Mouse (Mus musculus) intestine, embryonic 16.5 days (tissue): ENCODE results near the gene Tmem88b. TPM values are rescaled to one million over a fixed set of nuclear protein-coding genes. Genes with fewer than 3 reads are reported as not detected.
A peak's percentile ranks its signal among the peaks of the same experiment; 100 is the strongest.

ENCODE experiments used
- ATAC-seq: fragments of 200-750 bp; cut with Nextera tagmentation; 2 replicates; pipeline ENCODE4 v1.8.0; 2017; ENCODE audit warnings: moderate TSS enrichment, moderate library complexity
- H3K27ac ChIP-seq: fragments of 300-500 bp; sonication (generic); 2 replicates; pipeline ENCODE4 v1.5.1; 2014; ENCODE audit warnings: mild to moderate bottlenecking, low read length
- H3K27me3 ChIP-seq: fragments of 300-500 bp; sonication (generic); replicated peaks from 2 replicates; pipeline ENCODE4 v1.6.1; 2014; ENCODE audit warnings: low read length, control low read depth, mixed read lengths; ENCODE audit not compliant: control insufficient read depth, insufficient read depth
- H3K36me3 ChIP-seq: fragments of 300-500 bp; sonication (generic); 2 replicates; pipeline ENCODE4 v1.6.1; 2014; ENCODE audit warnings: low read length, control low read depth; ENCODE audit not compliant: control insufficient read depth, insufficient read depth
- H3K4me1 ChIP-seq: fragments of 300-500 bp; sonication (generic); 2 replicates; pipeline ENCODE4 v1.6.1; 2014; ENCODE audit warnings: low read length, control low read depth, mixed read lengths; ENCODE audit not compliant: control insufficient read depth, insufficient read depth
- H3K4me2 ChIP-seq: fragments of 300-500 bp; sonication (generic); 2 replicates; pipeline ENCODE4 v1.6.1; 2014; ENCODE audit warnings: low read depth, low read length, control low read depth
- H3K4me3 ChIP-seq: fragments of 300-500 bp; sonication (generic); 2 replicates; pipeline ENCODE4 v1.5.1; 2014; ENCODE audit warnings: mild to moderate bottlenecking, low read length
- H3K9ac ChIP-seq: fragments of 300-500 bp; sonication (generic); 2 replicates; pipeline ENCODE4 v1.6.1; 2014; ENCODE audit warnings: low read depth, low read length
- H3K9me3 ChIP-seq: fragments of 300-500 bp; sonication (generic); 2 replicates; pipeline ENCODE4 v1.6.1; 2016; ENCODE audit warnings: low read length, control low read depth; ENCODE audit not compliant: control insufficient read depth
- WGBS: fragments of 180-500 bp; shearing (Covaris S2); extraction: QIAGEN DNeasy Blood & Tissue Kit; methylation state at CpG from one replicate; pipeline ENCODE4 v1.1.7; 2014; 5-methylcytosine and 5-hydroxymethylcytosine counted together
- polyA plus RNA-seq: library from polyadenylated mRNA; unstranded; fragments of >200 nt; fragmentation: Nextera tagmentation; extraction: Ambion mirVana; gene quantifications from 2 replicates; pipeline ENCODE4 v1.2.1, GENCODE M21; 2015

The Tmem88b gene
- polyA plus RNA-seq, 1 experiment from 2014 or later: 0.89 TPM

GRCm38 (mm10) chr4:155821025-155821424 lies 35.4 kb upstream of the Tmem88b start:
- Histone ChIP-seq H3K4me1 (0 out of 2 replicates have a peak, but pooled peaks cover 4% of the 10 kb centered on the region), H3K36me3 (peaks cover 51% of the 10 kb centered on the region), H3K27me3 (no peaks in the 10 kb centered on the region), H3K4me2 (no peak overlapping the region), H3K27ac (no peak overlapping the region), H3K9me3 (no peaks in the 10 kb centered on the region), H3K9ac (no peak overlapping the region), H3K4me3 (no peak overlapping the region)
- WGBS: 73% methylated on average over 7 of the region's 7 CpGs
- ATAC-seq: no peak

GRCm38 (mm10) chr4:155817533-155817932 lies 31.9 kb upstream of the Tmem88b start:
- Histone ChIP-seq H3K27ac (no peak overlapping the region), H3K36me3 (peaks cover 34% of the 10 kb centered on the region), H3K4me3 (no peak overlapping the region), H3K4me2 (no peak overlapping the region), H3K4me1 (peaks cover 17% of the 10 kb centered on the region), H3K27me3 (no peaks in the 10 kb centered on the region), H3K9me3 (no peaks in the 10 kb centered on the region), H3K9ac (no peak overlapping the region)
- ATAC-seq: peak; percentile 64; the same call in 1 of the 2 replicates
- WGBS: 68% methylated on average over 4 of the region's 4 CpGs

DNA sequence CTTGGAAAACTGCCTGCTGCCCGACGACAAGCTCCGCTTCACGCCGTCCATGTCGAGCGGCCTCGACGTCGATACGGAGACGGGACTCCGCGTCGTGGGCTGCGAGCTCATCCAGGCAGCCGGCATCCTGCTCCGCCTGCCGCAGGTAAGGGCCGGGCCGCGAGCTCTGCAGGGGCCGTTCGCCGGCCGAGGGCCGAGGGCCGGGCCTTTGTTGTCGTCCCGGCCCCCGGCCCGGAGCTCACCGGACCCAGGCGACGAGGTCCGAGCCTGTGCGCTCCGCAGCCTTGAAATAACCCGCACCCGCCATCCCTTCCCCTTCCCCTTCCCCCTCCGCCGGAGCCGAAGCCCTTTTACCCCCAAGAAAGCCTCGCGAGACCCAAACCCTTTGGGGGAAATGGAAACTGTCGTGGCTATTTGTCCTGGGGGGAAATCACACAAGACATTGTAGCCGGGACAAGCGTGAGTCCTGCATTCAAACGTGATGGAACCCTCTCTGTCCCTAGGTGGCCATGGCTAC lies 27.0 kb upstream of the Tmem88b start:
- Histone ChIP-seq H3K27me3 (no peaks in the 10 kb centered on the region), H3K36me3 (peaks cover 20% of the 10 kb centered on the region), H3K4me1 (peaks cover 19% of the 10 kb centered on the region), H3K9ac (peak overlapping the region; percentile 96), H3K4me3 (peak overlapping the region; percentile 97), H3K27ac (peak overlapping the region; percentile 87), H3K9me3 (no peaks in the 10 kb centered on the region), H3K4me2 (peak overlapping the region; percentile 84)
- ATAC-seq: peak; percentile 45
- WGBS: under 1% methylated on average over 49 of the region's 49 CpGs

- H3K9me3 ChIP-seq: no peaks in the 10 kb centered on the region
- 1% methylated on average over 38 of the region's 60 CpGs for WGBS
- H3K27ac ChIP-seq: peak within 1 kb of the TSS; percentile 94
- no peaks in the 10 kb centered on the region for H3K27me3 ChIP-seq
- H3K4me2 ChIP-seq: peak within 1 kb of the TSS; percentile 84
- peaks cover 22% of the 10 kb centered on the region for H3K36me3 ChIP-seq
- H3K4me1 ChIP-seq: peaks cover 19% of the 10 kb centered on the region
- H3K4me3 ChIP-seq: peak within 1 kb of the TSS; percentile 97
- ATAC-seq: peak; percentile 99
- peak within 1 kb of the TSS; percentile 96 for H3K9ac ChIP-seq
Measured at GRCm38 (mm10) chr4:155811929-155812664, 26.4 kb upstream of the Tmem88b start, which contains the start of gene Ccnl2. TSS of gene Ccnl2 (plus strand) at chr4:155812489.

GRCm38 (mm10) chr4:155807841-155808240 lies 22.2 kb upstream of the Tmem88b start:
- Histone ChIP-seq H3K36me3 (peaks cover 13% of the 10 kb centered on the region; the same call in 1 of the 2 replicates), H3K4me2 (no peak overlapping the region), H3K4me3 (no peak overlapping the region), H3K9me3 (no peaks in the 10 kb centered on the region), H3K27ac (0 out of 2 replicates have a peak overlapping the region, but pooled peaks have one; percentile 10), H3K9ac (no peak overlapping the region), H3K27me3 (no peaks in the 10 kb centered on the region), H3K4me1 (peaks cover 20% of the 10 kb centered on the region)
- 84% methylated on average over 3 of the region's 3 CpGs for WGBS
- no peak for ATAC-seq

- WGBS: under 1% methylated on average over 55 of the region's 58 CpGs
- Histone ChIP-seq H3K27me3 (no peaks in the 10 kb centered on the region), H3K36me3 (peaks cover 7% of the 10 kb centered on the region; the same call in 1 of the 2 replicates), H3K4me2 (peak overlapping the region; percentile 78), H3K9ac (peak overlapping the region; percentile 85), H3K27ac (peak overlapping the region; percentile 80), H3K4me1 (peaks cover 15% of the 10 kb centered on the region), H3K4me3 (peak overlapping the region; percentile 92), H3K9me3 (no peaks in the 10 kb centered on the region)
- ATAC-seq: peak; percentile 98
Measured at GRCm38 (mm10) chr4:155803340-155804041, 17.8 kb upstream of the Tmem88b start.

- H3K36me3 ChIP-seq: peaks cover 7% of the 10 kb centered on the region; the same call in 1 of the 2 replicates
- ATAC-seq: peak; percentile 72
- H3K4me3 ChIP-seq: peak within 1 kb of the TSS; percentile 92
- H3K4me2 ChIP-seq: peak within 1 kb of the TSS; percentile 78
- H3K9ac ChIP-seq: peak within 1 kb of the TSS; percentile 85
- no peaks in the 10 kb centered on the region for H3K27me3 ChIP-seq
- 7% methylated on average over 12 of the region's 12 CpGs for WGBS
- H3K4me1 ChIP-seq: peaks cover 15% of the 10 kb centered on the region
- no peaks in the 10 kb centered on the region for H3K9me3 ChIP-seq
- H3K27ac ChIP-seq: peak within 1 kb of the TSS; percentile 80
Measured at GRCm38 (mm10) chr4:155802741-155803339, 17.2 kb upstream of the Tmem88b start, which contains the start of gene Mrpl20. TSS of gene Mrpl20 (plus strand) at chr4:155802878.

- H3K9ac ChIP-seq: no peak overlapping the region
- ATAC-seq: no peak
- WGBS: 92% methylated on average over 1 of the region's 1 CpGs
- no peak overlapping the region for H3K27ac ChIP-seq
- H3K9me3 ChIP-seq: no peaks in the 10 kb centered on the region
- peaks cover 15% of the 10 kb centered on the region for H3K4me1 ChIP-seq
- no peak overlapping the region for H3K4me3 ChIP-seq
- no peaks in the 10 kb centered on the region for H3K27me3 ChIP-seq
- H3K4me2 ChIP-seq: no peak overlapping the region
- 0 out of 2 replicates have a peak, but pooled peaks cover 2% of the 10 kb centered on the region for H3K36me3 ChIP-seq
Measured at GRCm38 (mm10) chr4:155802075-155802474, 16.4 kb upstream of the Tmem88b start.

DNA sequence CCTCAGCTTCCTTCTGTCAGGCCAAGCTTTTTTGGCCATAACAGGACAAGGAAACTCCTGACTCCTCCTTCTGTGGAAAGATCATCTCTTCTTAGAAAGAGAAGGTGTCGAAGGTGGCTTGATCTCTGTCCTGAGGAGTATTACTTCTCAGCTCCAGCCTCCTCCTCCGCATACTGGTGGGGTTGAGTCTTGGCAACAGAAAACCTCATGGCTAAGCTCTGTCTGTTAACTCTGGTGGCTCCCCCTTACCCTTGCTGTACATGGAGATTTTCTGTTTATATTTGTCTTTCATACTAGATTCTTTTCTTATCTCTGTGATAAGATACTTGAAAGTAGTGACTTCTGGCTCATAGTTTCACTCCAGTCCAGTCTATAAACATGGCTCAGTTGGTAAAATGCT lies 8.1 kb upstream of the Tmem88b start:
- no peaks in the 10 kb centered on the region for H3K36me3 ChIP-seq

More for the DNA sequence above, 8.1 kb upstream of the Tmem88b start:
- H3K27me3 ChIP-seq: no peaks in the 10 kb centered on the region
- no peak overlapping the region for H3K9ac ChIP-seq
- no peak overlapping the region for H3K27ac ChIP-seq
- WGBS: 66% methylated on average over 2 of the region's 2 CpGs
- H3K4me1 ChIP-seq: no peaks in the 10 kb centered on the region
- ATAC-seq: no peak
- H3K4me2 ChIP-seq: no peak overlapping the region
- H3K9me3 ChIP-seq: no peaks in the 10 kb centered on the region
- H3K4me3 ChIP-seq: no peak overlapping the region
